Mouse (Mus musculus) forebrain, embryonic 16.5 days (tissue): ENCODE measurements around the gene Sfr1. TPM values are rescaled to one million over a fixed set of nuclear protein-coding genes. Genes with fewer than 3 reads are reported as not detected.
A peak's percentile ranks its signal among the peaks of the same experiment; 100 is the strongest.

Source experiments
- ATAC-seq: fragments of 200-750 bp; cut with Nextera tagmentation; 2 replicates; pipeline ENCODE4 v1.8.0; 2017; ENCODE audit warnings: mild to moderate bottlenecking, moderate library complexity
- H3K27ac ChIP-seq: fragments of 300-500 bp; sonication (generic); 2 replicates; pipeline ENCODE4 v1.5.1; 2014; ENCODE audit warnings: low read length, control low read depth
- H3K27me3 ChIP-seq: fragments of 300-500 bp; sonication (generic); replicated peaks from 2 replicates; pipeline ENCODE4 v1.6.1; 2014; ENCODE audit warnings: low read length; ENCODE audit not compliant: control insufficient read depth, insufficient read depth
- H3K36me3 ChIP-seq: fragments of 300-500 bp; sonication (generic); 2 replicates; pipeline ENCODE4 v1.6.1; 2014; ENCODE audit not compliant: control insufficient read depth, insufficient read depth
- H3K4me1 ChIP-seq: fragments of 300-500 bp; sonication (generic); replicated peaks from 2 replicates; pipeline ENCODE4 v1.6.1; 2014; ENCODE audit warnings: low read length; ENCODE audit not compliant: control insufficient read depth, insufficient read depth
- H3K4me2 ChIP-seq: fragments of 300-500 bp; sonication (generic); 2 replicates; pipeline ENCODE4 v1.6.1; 2014; ENCODE audit warnings: mild to moderate bottlenecking, low read length, control low read depth
- H3K4me3 ChIP-seq: fragments of 300-500 bp; sonication (generic); replicated peaks from 2 replicates; pipeline ENCODE4 v1.5.1; 2014; ENCODE audit warnings: mild to moderate bottlenecking, low read length, control low read depth
- H3K9ac ChIP-seq: fragments of 300-500 bp; sonication (generic); replicated peaks from 2 replicates; pipeline ENCODE4 v1.6.1; 2014; ENCODE audit warnings: low read depth, low read length, control low read depth
- H3K9me3 ChIP-seq: fragments of 300-500 bp; sonication (generic); 2 replicates; pipeline ENCODE4 v1.6.1; 2016; ENCODE audit warnings: low read length; ENCODE audit not compliant: control insufficient read depth
- WGBS: fragments of 180-500 bp; shearing (Covaris S2); extraction: QIAGEN DNeasy Blood & Tissue Kit; methylation state at CpG from one replicate; pipeline ENCODE4 v1.1.7; 2014; 5-methylcytosine and 5-hydroxymethylcytosine counted together
- polyA plus RNA-seq: library from polyadenylated mRNA; unstranded; fragments of >200 nt; fragmentation: Nextera tagmentation; extraction: Ambion mirVana; gene quantifications from 2 replicates; pipeline ENCODE4 v1.2.1, GENCODE M21; 2015

Gene Sfr1
- polyA plus RNA-seq, 1 experiment from 2014 or later = 180 TPM

- H3K27ac ChIP-seq = peak overlapping the region; percentile 97
- H3K9ac ChIP-seq = peak overlapping the region; percentile 78
- under 1% methylated on average over 11 of the region's 12 CpGs for WGBS
- peaks cover 17% of the 10 kb centered on the region for H3K4me1 ChIP-seq
- no peaks in the 10 kb centered on the region for H3K27me3 ChIP-seq
- H3K36me3 ChIP-seq = peaks cover 21% of the 10 kb centered on the region
- peak; percentile 44 for ATAC-seq
- H3K9me3 ChIP-seq = no peaks in the 10 kb centered on the region
- H3K4me3 ChIP-seq = peak overlapping the region; percentile 92
- H3K4me2 ChIP-seq = peak overlapping the region; percentile 59
Measured at GRCm38 (mm10) chr19:47730691-47731070, 801 bp upstream of the Sfr1 start.

GRCm38 (mm10) chr19:47731931-47732330 is 449 bp downstream of the Sfr1 start:
- 1% methylated on average over 12 of the region's 15 CpGs for WGBS
- Histone ChIP-seq H3K9ac (peak overlapping the region; percentile 86), H3K27me3 (no peaks in the 10 kb centered on the region), H3K9me3 (no peaks in the 10 kb centered on the region), H3K27ac (peak overlapping the region; percentile 97), H3K36me3 (peaks cover 30% of the 10 kb centered on the region), H3K4me3 (peak overlapping the region; percentile 92), H3K4me1 (peaks cover 11% of the 10 kb centered on the region), H3K4me2 (peak overlapping the region; percentile 55)
- 0 out of 2 replicates have a peak, but pooled peaks have one; percentile 8 for ATAC-seq

DNA sequence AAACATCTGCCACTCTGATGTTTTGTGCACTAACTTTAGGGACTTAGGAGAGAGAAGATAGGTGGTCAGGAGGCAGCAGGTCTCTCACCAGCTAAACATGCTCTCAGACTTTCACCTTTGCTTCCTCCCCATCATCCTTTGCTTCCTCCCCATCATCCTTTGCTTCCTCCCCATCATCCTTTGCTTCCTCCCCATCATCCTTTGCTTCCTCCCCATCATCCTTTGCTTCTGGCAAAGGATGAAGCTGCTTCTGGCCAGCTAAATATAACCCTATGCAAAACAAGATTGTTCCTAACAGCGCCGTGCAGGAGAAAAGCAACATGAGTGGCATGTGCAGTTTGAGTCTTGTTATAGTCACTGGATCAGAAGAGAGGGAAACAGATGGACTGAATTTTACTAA is 15.6 kb downstream of the Sfr1 start:
- no peak overlapping the region for H3K4me3 ChIP-seq
- H3K36me3 ChIP-seq = no peaks in the 10 kb centered on the region
- no peak overlapping the region for H3K9ac ChIP-seq
- no peaks in the 10 kb centered on the region for H3K27me3 ChIP-seq
- no peak overlapping the region for H3K4me2 ChIP-seq
- no peaks in the 10 kb centered on the region for H3K4me1 ChIP-seq
- no peak for ATAC-seq
- no peaks in the 10 kb centered on the region for H3K9me3 ChIP-seq
- WGBS = 86% methylated on average over 2 of the region's 2 CpGs
- H3K27ac ChIP-seq = no peak overlapping the region

- Histone ChIP-seq H3K27me3 (no peaks in the 10 kb centered on the region), H3K9me3 (no peaks in the 10 kb centered on the region), H3K4me3 (no peak overlapping the region), H3K36me3 (no peaks in the 10 kb centered on the region), H3K4me2 (no peak overlapping the region), H3K9ac (no peak overlapping the region), H3K27ac (no peak overlapping the region), H3K4me1 (no peaks in the 10 kb centered on the region)
- WGBS = 85% methylated on average over 2 of the region's 2 CpGs
- ATAC-seq = no peak
Measured at GRCm38 (mm10) chr19:47748950-47749349, 17.5 kb downstream of the Sfr1 start.

DNA sequence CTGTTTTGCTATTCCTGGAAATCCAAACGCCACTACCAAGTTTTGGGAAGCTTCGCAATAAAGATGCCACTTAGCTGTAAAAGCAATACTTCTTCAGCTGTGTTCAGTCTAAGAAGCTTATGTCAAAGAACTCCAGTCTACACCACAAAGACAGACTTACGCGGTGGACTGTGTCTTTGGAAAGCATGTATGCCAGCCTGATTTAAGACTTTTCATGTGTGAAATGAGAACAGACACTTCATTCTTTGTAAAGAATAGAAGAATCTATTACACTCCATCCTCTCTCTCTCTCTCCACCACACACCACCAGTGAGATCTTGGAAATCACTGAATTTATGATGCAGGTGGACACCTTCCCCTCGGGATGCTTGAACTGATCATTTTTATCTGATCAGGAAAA is 18.9 kb downstream of the Sfr1 start:
- Histone ChIP-seq H3K4me1 (no peaks in the 10 kb centered on the region), H3K4me2 (no peak overlapping the region), H3K4me3 (no peak overlapping the region), H3K27me3 (no peaks in the 10 kb centered on the region), H3K9ac (no peak overlapping the region), H3K9me3 (no peaks in the 10 kb centered on the region), H3K27ac (no peak overlapping the region), H3K36me3 (no peaks in the 10 kb centered on the region)
- ATAC-seq = no peak
- 24% methylated on average over 5 of the region's 5 CpGs for WGBS

DNA sequence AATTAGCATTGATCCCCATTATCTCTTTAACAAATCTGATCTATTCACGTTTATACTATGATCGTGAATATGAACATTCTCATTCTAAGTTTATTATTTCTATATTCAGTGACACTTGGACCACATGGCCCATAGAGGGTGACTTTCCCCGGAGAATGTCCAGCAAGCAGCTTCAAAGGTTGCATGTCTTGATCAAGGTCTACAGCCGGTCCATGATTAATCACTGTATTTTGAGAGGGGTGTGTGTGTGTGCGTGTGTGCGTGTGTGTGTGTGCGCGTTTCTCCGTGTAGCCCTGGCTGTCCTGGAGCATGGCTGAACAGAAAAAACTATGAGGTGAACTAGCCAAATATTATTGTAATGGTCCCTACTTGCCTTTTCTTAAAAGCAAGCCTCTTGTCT is 21.0 kb downstream of the Sfr1 start:
- no peak for ATAC-seq
- Histone ChIP-seq H3K27me3 (no peaks in the 10 kb centered on the region), H3K36me3 (no peaks in the 10 kb centered on the region), H3K4me1 (no peaks in the 10 kb centered on the region), H3K9me3 (no peaks in the 10 kb centered on the region), H3K9ac (no peak overlapping the region), H3K4me3 (no peak overlapping the region), H3K27ac (no peak overlapping the region), H3K4me2 (no peak overlapping the region)
- WGBS = 96% methylated on average over 9 of the region's 9 CpGs

GRCm38 (mm10) chr19:47753921-47754320 is 22.4 kb downstream of the Sfr1 start:
- no peak for ATAC-seq
- H3K4me1 ChIP-seq = no peaks in the 10 kb centered on the region
- WGBS = 93% methylated on average over 4 of the region's 4 CpGs

GRCm38 (mm10) chr19:47754931-47755330 is 23.4 kb downstream of the Sfr1 start:
- no peak overlapping the region for H3K27ac ChIP-seq
- no peak overlapping the region for H3K4me3 ChIP-seq
- 91% methylated on average over 9 of the region's 9 CpGs for WGBS
- no peak overlapping the region for H3K4me2 ChIP-seq
- ATAC-seq = no peak
- H3K9ac ChIP-seq = no peak overlapping the region
- no peaks in the 10 kb centered on the region for H3K9me3 ChIP-seq
- H3K27me3 ChIP-seq = no peaks in the 10 kb centered on the region
- no peaks in the 10 kb centered on the region for H3K4me1 ChIP-seq
- no peaks in the 10 kb centered on the region for H3K36me3 ChIP-seq

More at GRCm38 (mm10) chr19:47753921-47754320, 22.4 kb downstream of the Sfr1 start:
- no peak overlapping the region for H3K4me2 ChIP-seq
- H3K9ac ChIP-seq = no peak overlapping the region
- no peak overlapping the region for H3K27ac ChIP-seq
- no peak overlapping the region for H3K4me3 ChIP-seq
- no peaks in the 10 kb centered on the region for H3K9me3 ChIP-seq
- H3K27me3 ChIP-seq = no peaks in the 10 kb centered on the region
- H3K36me3 ChIP-seq = no peaks in the 10 kb centered on the region

GRCm38 (mm10) chr19:47755625-47756024 is 24.1 kb downstream of the Sfr1 start:
- Histone ChIP-seq H3K4me1 (no peaks in the 10 kb centered on the region), H3K36me3 (no peaks in the 10 kb centered on the region), H3K9me3 (no peaks in the 10 kb centered on the region), H3K4me3 (no peak overlapping the region), H3K27ac (no peak overlapping the region), H3K9ac (no peak overlapping the region), H3K4me2 (no peak overlapping the region), H3K27me3 (no peaks in the 10 kb centered on the region)
- WGBS = 82% methylated on average over 19 of the region's 19 CpGs
- ATAC-seq = no peak

DNA sequence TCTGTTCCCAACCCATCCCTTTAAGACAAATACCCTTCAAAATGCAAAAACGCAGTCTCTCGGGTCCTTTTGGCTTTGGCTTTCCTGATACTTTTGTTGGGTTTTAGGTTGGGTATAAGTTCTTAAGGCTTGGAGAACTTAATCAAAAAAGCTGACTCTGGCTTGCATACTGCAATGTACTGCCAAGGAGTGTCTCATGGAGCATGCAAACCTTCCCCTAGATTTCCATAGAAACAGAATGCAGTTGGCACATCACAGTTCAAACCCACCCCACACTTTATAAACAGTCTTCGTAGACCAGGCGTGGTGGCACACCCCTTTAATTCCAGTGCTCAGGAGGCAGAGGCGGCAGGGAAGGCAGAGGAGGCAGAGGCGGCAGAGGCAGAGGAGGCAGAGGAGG is 46.4 kb downstream of the Sfr1 start:
- no peak for ATAC-seq
- WGBS = 77% methylated on average over 6 of the region's 6 CpGs
- Histone ChIP-seq H3K27me3 (no peaks in the 10 kb centered on the region), H3K4me1 (no peaks in the 10 kb centered on the region), H3K4me3 (no peak overlapping the region), H3K9me3 (no peaks in the 10 kb centered on the region), H3K27ac (no peak overlapping the region), H3K4me2 (no peak overlapping the region), H3K36me3 (no peaks in the 10 kb centered on the region), H3K9ac (no peak overlapping the region)
